21 mouse cellular contexts compared by ENCODE assay signal in genomic region chr2:28884914-28885313, GRCm38 (mm10). TPM values are rescaled to one million over a fixed set of nuclear protein-coding genes. Genes with fewer than 3 reads are reported as not detected.
"Had no signal": no experiment of that assay in that cellular context is flagged by ENCODE, and none has a peak within 500 bp of the region (broad histone marks: within the 10 kb centered on the region; RNA-seq: fewer than 3 reads in every experiment).

No protein-coding gene starts in this region.

- DNase-seq: kidney, adult 18-20 months; kidney, adult 9 months; kidney, postnatal 14 days; kidney, postnatal 4 days; left cerebral cortex, postnatal 4 days; liver, postnatal 0 days; lung, postnatal 10 days; lung, postnatal 36 days; thymus, adult 2 months; thymus, postnatal 14 days; thymus, postnatal 4 days had no signal

- H3K27ac ChIP-seq: limb, embryonic 12.5 days; limb, embryonic 15.5 days; liver, embryonic 14.5 days; lung, embryonic 15.5 days; neural tube, embryonic 13.5 days had no signal

- H3K4me3 ChIP-seq: limb, embryonic 12.5 days; limb, embryonic 15.5 days; lung, embryonic 15.5 days; myocyte; neural tube, embryonic 13.5 days had no signal

- H3K4me2 ChIP-seq: limb, embryonic 12.5 days; limb, embryonic 15.5 days; liver, embryonic 11.5 days; lung, embryonic 15.5 days; neural tube, embryonic 13.5 days had no signal

- H3K9ac ChIP-seq: limb, embryonic 12.5 days; limb, embryonic 15.5 days; liver, embryonic 14.5 days; liver, postnatal 0 days; lung, embryonic 15.5 days; neural tube, embryonic 13.5 days had no signal

- ATAC-seq: liver, postnatal 0 days had no signal

- H3K9me3 ChIP-seq: limb, embryonic 12.5 days; limb, embryonic 15.5 days; lung, embryonic 15.5 days; neural tube, embryonic 13.5 days had no signal

- H3K4me1 ChIP-seq: limb, embryonic 12.5 days; limb, embryonic 15.5 days; lung, embryonic 15.5 days; neural tube, embryonic 13.5 days had no signal

- H3K27me3 ChIP-seq: limb, embryonic 12.5 days; limb, embryonic 15.5 days; lung, embryonic 15.5 days; neural tube, embryonic 13.5 days had no signal

RNA-seq across cellular contexts. Expression of gene Barhl1, which starts 31.6 kb away (rescaled TPM):
- polyA plus RNA-seq: kidney, embryonic 16.5 days; limb, embryonic 12.5 days; liver, embryonic 11.5 days; liver, embryonic 14.5 days; liver, postnatal 0 days; lung, embryonic 15.5 days; small intestine, adult 2 months; stomach, embryonic 16.5 days had no signal
